Mouse (Mus musculus) forebrain, embryonic 15.5 days (tissue): ENCODE measurements around the gene Ifngr2. TPM values are rescaled to one million over a fixed set of nuclear protein-coding genes. Genes with fewer than 3 reads are reported as not detected.

Source experiments
- ATAC-seq: fragments of 200-750 bp; cut with Nextera tagmentation; replicated peaks from 2 replicates; pipeline ENCODE4 v1.8.0; 2017; ENCODE audit warnings: mild to moderate bottlenecking, moderate TSS enrichment, moderate library complexity
- H3K27ac ChIP-seq: fragments of 300-500 bp; sonication (generic); replicated peaks from 2 replicates; pipeline ENCODE4 v1.5.1; 2015; ENCODE audit warnings: mild to moderate bottlenecking, inconsistent platforms
- H3K27me3 ChIP-seq: fragments of 300-500 bp; sonication (generic); 2 replicates; pipeline ENCODE4 v1.6.1; 2015; ENCODE audit warnings: inconsistent platforms
- H3K36me3 ChIP-seq: fragments of 300-500 bp; sonication (generic); 2 replicates; pipeline ENCODE4 v1.6.1; 2015; ENCODE audit warnings: mild to moderate bottlenecking, inconsistent platforms
- H3K4me1 ChIP-seq: fragments of 300-500 bp; sonication (generic); 2 replicates; pipeline ENCODE4 v1.6.1; 2015; ENCODE audit warnings: inconsistent platforms
- H3K4me2 ChIP-seq: fragments of 300-500 bp; sonication (generic); replicated peaks from 2 replicates; pipeline ENCODE4 v1.6.1; 2015; ENCODE audit warnings: mild to moderate bottlenecking, inconsistent platforms
- H3K4me3 ChIP-seq: fragments of 300-500 bp; sonication (generic); 2 replicates; pipeline ENCODE4 v1.5.1; 2015; ENCODE audit warnings: mild to moderate bottlenecking, inconsistent platforms
- H3K9ac ChIP-seq: fragments of 300-500 bp; sonication (generic); replicated peaks from 2 replicates; pipeline ENCODE4 v1.6.1; 2015; ENCODE audit warnings: mild to moderate bottlenecking, inconsistent platforms
- H3K9me3 ChIP-seq: fragments of 300-500 bp; sonication (generic); 2 replicates; pipeline ENCODE4 v1.6.1; 2016; ENCODE audit warnings: inconsistent platforms
- WGBS: fragments of 180-500 bp; shearing (Covaris S2); methylation state at CpG from one replicate; pipeline ENCODE4 v1.1.7; 2015; ENCODE audit warnings: mixed read lengths; 5-methylcytosine and 5-hydroxymethylcytosine counted together
- polyA plus RNA-seq: library from polyadenylated mRNA; unstranded; fragments of >200 nt; fragmentation: Nextera tagmentation; extraction: Ambion mirVana; gene quantifications from 2 replicates; pipeline ENCODE4 v1.2.1, GENCODE M21; 2015

Ifngr2 gene
- polyA plus RNA-seq, 1 experiment from 2014 or later = 105 TPM

- Histone ChIP-seq H3K27me3 (no peaks in the 10 kb centered on the region), H3K4me3 (no peak overlapping the region), H3K27ac (no peak overlapping the region), H3K9ac (no peak overlapping the region), H3K4me1 (peaks cover 21% of the 10 kb centered on the region; the same call in 1 of the 2 replicates), H3K9me3 (no peaks in the 10 kb centered on the region), H3K36me3 (no peaks in the 10 kb centered on the region), H3K4me2 (no peak overlapping the region)
- no peak for ATAC-seq
- 51% methylated on average over 13 of the region's 13 CpGs for WGBS
These were observed 28.3 kb downstream of the Ifngr2 start for GRCm38 (mm10) chr16:91575151-91575550.

- ATAC-seq = peak; percentile 92
- 59% methylated on average over 14 of the region's 14 CpGs for WGBS
- H3K4me1 ChIP-seq = peaks cover 22% of the 10 kb centered on the region; the same call in 1 of the 2 replicates
- H3K9ac ChIP-seq = no peak overlapping the region
- no peak overlapping the region for H3K4me2 ChIP-seq
- no peaks in the 10 kb centered on the region for H3K9me3 ChIP-seq
- H3K4me3 ChIP-seq = no peak overlapping the region
- H3K27ac ChIP-seq = peak overlapping the region; percentile 85
- H3K27me3 ChIP-seq = no peaks in the 10 kb centered on the region
- 0 out of 2 replicates have a peak, but pooled peaks cover 7% of the 10 kb centered on the region for H3K36me3 ChIP-seq
These were observed 32.3 kb downstream of the Ifngr2 start for GRCm38 (mm10) chr16:91578980-91579720.

- H3K9ac ChIP-seq = no peak overlapping the region
- peaks cover 18% of the 10 kb centered on the region; the same call in 1 of the 2 replicates for H3K4me1 ChIP-seq
- 62% methylated on average over 2 of the region's 2 CpGs for WGBS
- H3K9me3 ChIP-seq = no peaks in the 10 kb centered on the region
- ATAC-seq = no peak
- no peak overlapping the region for H3K27ac ChIP-seq
- no peak overlapping the region for H3K4me3 ChIP-seq
- H3K36me3 ChIP-seq = peaks cover 16% of the 10 kb centered on the region; the same call in 1 of the 2 replicates
- H3K4me2 ChIP-seq = no peak overlapping the region
- H3K27me3 ChIP-seq = no peaks in the 10 kb centered on the region
These were observed 35.4 kb downstream of the Ifngr2 start for GRCm38 (mm10) chr16:91582307-91582706.

- Histone ChIP-seq H3K27me3 (no peaks in the 10 kb centered on the region), H3K36me3 (peaks cover 16% of the 10 kb centered on the region; the same call in 1 of the 2 replicates), H3K9me3 (no peaks in the 10 kb centered on the region), H3K9ac (no peak overlapping the region), H3K27ac (no peak overlapping the region), H3K4me1 (no peaks in the 10 kb centered on the region; the same call in 1 of the 2 replicates), H3K4me2 (no peak overlapping the region), H3K4me3 (no peak overlapping the region)
- 90% methylated on average over 5 of the region's 5 CpGs for WGBS
- no peak for ATAC-seq
These were observed 38.7 kb downstream of the Ifngr2 start for GRCm38 (mm10) chr16:91585617-91586016.

- no peak overlapping the region for H3K27ac ChIP-seq
- H3K4me3 ChIP-seq = no peak overlapping the region
- H3K27me3 ChIP-seq = no peaks in the 10 kb centered on the region
- no peak overlapping the region for H3K4me2 ChIP-seq
- no peak overlapping the region for H3K9ac ChIP-seq
- no peaks in the 10 kb centered on the region; the same call in 1 of the 2 replicates for H3K4me1 ChIP-seq
- no peak for ATAC-seq
- peaks cover 14% of the 10 kb centered on the region; the same call in 1 of the 2 replicates for H3K36me3 ChIP-seq
- H3K9me3 ChIP-seq = no peaks in the 10 kb centered on the region
- WGBS = 93% methylated on average over 6 of the region's 6 CpGs
These were observed 39.4 kb downstream of the Ifngr2 start for GRCm38 (mm10) chr16:91586244-91586643.

GRCm38 (mm10) chr16:91587730-91588453 is 41.0 kb downstream of the Ifngr2 start:
- Histone ChIP-seq H3K36me3 (peaks cover 12% of the 10 kb centered on the region; the same call in 1 of the 2 replicates), H3K27ac (no peak overlapping the region), H3K27me3 (no peaks in the 10 kb centered on the region), H3K9ac (no peak overlapping the region), H3K4me3 (no peak overlapping the region), H3K9me3 (no peaks in the 10 kb centered on the region), H3K4me1 (peaks cover 2% of the 10 kb centered on the region; the same call in 1 of the 2 replicates), H3K4me2 (no peak overlapping the region)
- no peak for ATAC-seq
- 56% methylated on average over 6 of the region's 6 CpGs for WGBS

- peaks cover 12% of the 10 kb centered on the region; the same call in 1 of the 2 replicates for H3K36me3 ChIP-seq
- H3K4me1 ChIP-seq = peaks cover 3% of the 10 kb centered on the region; the same call in 1 of the 2 replicates
- no peak overlapping the region for H3K4me2 ChIP-seq
- H3K27me3 ChIP-seq = no peaks in the 10 kb centered on the region
- no peak for ATAC-seq
- 91% methylated on average over 3 of the region's 3 CpGs for WGBS
- no peak overlapping the region for H3K9ac ChIP-seq
- no peak overlapping the region for H3K4me3 ChIP-seq
- no peaks in the 10 kb centered on the region for H3K9me3 ChIP-seq
- no peak overlapping the region for H3K27ac ChIP-seq
These were observed 41.8 kb downstream of the Ifngr2 start for GRCm38 (mm10) chr16:91588703-91589102.

- H3K9me3 ChIP-seq = no peaks in the 10 kb centered on the region
- peaks cover 19% of the 10 kb centered on the region for H3K4me1 ChIP-seq
- H3K36me3 ChIP-seq = no peaks in the 10 kb centered on the region
- 82% methylated on average over 8 of the region's 8 CpGs for WGBS
- H3K9ac ChIP-seq = no peak overlapping the region
- H3K4me3 ChIP-seq = no peak overlapping the region
- H3K4me2 ChIP-seq = no peak overlapping the region
- no peak overlapping the region for H3K27ac ChIP-seq
- no peak for ATAC-seq
- no peaks in the 10 kb centered on the region for H3K27me3 ChIP-seq
These were observed 45.3 kb downstream of the Ifngr2 start for GRCm38 (mm10) chr16:91592162-91592561.

- H3K9me3 ChIP-seq = no peaks in the 10 kb centered on the region
These were observed 46.4 kb downstream of the Ifngr2 start for GRCm38 (mm10) chr16:91593262-91593661.

GRCm38 (mm10) chr16:91595076-91595475 is 48.2 kb downstream of the Ifngr2 start:
- ATAC-seq = no peak
- Histone ChIP-seq H3K9ac (no peak overlapping the region), H3K27ac (peak overlapping the region; percentile 16), H3K36me3 (no peaks in the 10 kb centered on the region), H3K4me1 (peaks cover 24% of the 10 kb centered on the region), H3K4me3 (no peak overlapping the region), H3K4me2 (peak overlapping the region; percentile 6; the same call in 1 of the 2 replicates), H3K27me3 (peaks cover 6% of the 10 kb centered on the region; the same call in 1 of the 2 replicates), H3K9me3 (no peaks in the 10 kb centered on the region)
- 63% methylated on average over 6 of the region's 6 CpGs for WGBS

More at GRCm38 (mm10) chr16:91593262-91593661, 46.4 kb downstream of the Ifngr2 start:
- H3K4me3 ChIP-seq = no peak overlapping the region
- no peak overlapping the region for H3K4me2 ChIP-seq
- WGBS = 77% methylated on average over 3 of the region's 3 CpGs
- no peak for ATAC-seq
- no peaks in the 10 kb centered on the region for H3K36me3 ChIP-seq
- H3K9ac ChIP-seq = no peak overlapping the region
- no peaks in the 10 kb centered on the region for H3K27me3 ChIP-seq
- peaks cover 24% of the 10 kb centered on the region for H3K4me1 ChIP-seq
- no peak overlapping the region for H3K27ac ChIP-seq

- ATAC-seq = no peak
- Histone ChIP-seq H3K27me3 (peaks cover 6% of the 10 kb centered on the region; the same call in 1 of the 2 replicates), H3K9ac (peak overlapping the region; percentile 65), H3K4me1 (peaks cover 24% of the 10 kb centered on the region), H3K4me3 (peak overlapping the region; percentile 66), H3K9me3 (no peaks in the 10 kb centered on the region), H3K4me2 (peak overlapping the region; percentile 80), H3K27ac (no peak overlapping the region), H3K36me3 (no peaks in the 10 kb centered on the region)
- 17% methylated on average over 9 of the region's 9 CpGs for WGBS
These were observed 49.5 kb downstream of the Ifngr2 start for GRCm38 (mm10) chr16:91596397-91596778.
